In the genomic region with DNA sequence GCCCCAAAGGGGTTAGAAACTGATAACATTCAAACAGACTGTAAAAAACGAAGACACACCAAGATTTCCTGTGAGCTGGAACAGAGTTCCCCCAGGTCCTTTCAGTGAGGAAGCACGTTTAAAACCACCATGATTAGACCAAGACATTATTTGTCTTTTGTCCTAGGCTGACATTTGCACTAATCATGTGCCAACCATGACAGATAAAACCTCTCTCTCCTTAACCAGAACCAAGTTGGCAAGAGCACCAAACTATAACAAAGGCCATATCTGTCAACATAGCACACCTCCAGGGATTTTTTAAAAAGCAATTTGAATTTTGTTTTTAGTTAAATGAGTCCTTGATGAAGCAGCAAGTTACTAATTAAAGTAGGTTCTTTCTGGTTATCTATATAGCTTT, we compare ENCODE assay signal across 26 mouse cellular contexts. TPM values are rescaled to one million over a fixed set of nuclear protein-coding genes. Genes with fewer than 3 reads are reported as not detected.
DNase-seq lines count a peak whose midpoint lies in the region; ATAC-seq and TF ChIP-seq lines count a peak whose summit lies in the region.
"Had no signal": no experiment of that assay in that cellular context is flagged by ENCODE, and none has a peak within 500 bp of the region (broad histone marks: within the 10 kb centered on the region; RNA-seq: fewer than 3 reads in every experiment).

No protein-coding gene starts in this region.

- no peak for TF ChIP-seq POLR2A in liver, adult 2 months (IDR thresholded peaks at IDR 0.05; ENCODE audit: extremely low read depth, insufficient read depth, low read length)
- TF ChIP-seq POLR2A in lung, adult 2 months (IDR thresholded peaks at IDR 0.05; ENCODE audit: borderline replicate concordance, extremely low read depth, low read depth, low read length) = no peak

- peak; percentile 78 for DNase-seq in liver, adult 2 months (ENCODE audit: extremely low read depth, low read depth, low spot score)
- DNase-seq in liver, postnatal 0 days = no peak
- DNase-seq in lung, adult 2 months = no peak
- DNase-seq: adrenal gland, adult 2 months; adrenal gland, postnatal 10 days; adrenal gland, postnatal 25 days; B cell, adult 2 months; cerebellum, adult 11-12 months; cerebellum, adult 2 months; cerebellum, adult 9-10 months; cerebellum, postnatal 10 days; cerebellum, postnatal 25 days; forebrain, postnatal 0 days had no signal

- peaks cover 2% of the 10 kb centered on the region; the same call in 1 of the 2 replicates for H3K9me3 ChIP-seq in liver, postnatal 0 days (ENCODE audit: low read length)
- H3K9me3 ChIP-seq in lung, embryonic 16.5 days (ENCODE audit: control insufficient read depth, low read length) = peaks cover 7% of the 10 kb centered on the region
- H3K9me3 ChIP-seq: forebrain, embryonic 15.5 days had no signal

- no peaks in the 10 kb centered on the region for H3K27me3 ChIP-seq in liver, adult 2 months (ENCODE audit: control insufficient read depth, insufficient read depth, low read length)
- H3K27me3 ChIP-seq in liver, postnatal 0 days (ENCODE audit: insufficient read depth, low read length) = no peaks in the 10 kb centered on the region
- H3K27me3 ChIP-seq in lung, embryonic 16.5 days (ENCODE audit: control insufficient read depth, insufficient read depth, low read depth, low read length) = no peaks in the 10 kb centered on the region
- H3K27me3 ChIP-seq: CH12.LX; embryonic facial prominence, embryonic 12.5 days; forebrain, embryonic 13.5 days; forebrain, embryonic 15.5 days had no signal

- H3K27ac ChIP-seq in liver, adult 2 months (replicated peaks; ENCODE audit: insufficient read depth, low read depth, low read length) = peak overlapping the region; percentile 56
- H3K27ac ChIP-seq in liver, postnatal 0 days (ENCODE audit: low read depth) = no peak overlapping the region
- H3K27ac ChIP-seq in lung, embryonic 16.5 days (ENCODE audit: low read length) = peak overlapping the region; percentile 11; the same call in 1 of the 2 replicates
- H3K27ac ChIP-seq: embryonic facial prominence, embryonic 10.5 days; embryonic facial prominence, embryonic 12.5 days; forebrain, embryonic 13.5 days; forebrain, embryonic 15.5 days had no signal

- H3K79me2 ChIP-seq in liver, adult 2 months (ENCODE audit: control insufficient read depth, insufficient read depth, low read length) = no peaks in the 10 kb centered on the region

- TF ChIP-seq CTCF in liver, adult 2 months (IDR thresholded peaks at IDR 0.05; ENCODE audit: low read depth, low read length) = no peak
- TF ChIP-seq CTCF in liver, postnatal 0 days (IDR thresholded peaks at IDR 0.05; ENCODE audit: low read depth) = no peak
- no peak for TF ChIP-seq CTCF in lung, adult 2 months (IDR thresholded peaks at IDR 0.05; ENCODE audit: insufficient read depth, low read length)

- peaks cover 27% of the 10 kb centered on the region for H3K4me1 ChIP-seq in liver, adult 2 months (ENCODE audit: control insufficient read depth, insufficient read depth, low read length)
- H3K4me1 ChIP-seq in liver, postnatal 0 days (ENCODE audit: insufficient read depth) = 0 out of 2 replicates have a peak, but pooled peaks cover 2% of the 10 kb centered on the region
- peaks cover 14% of the 10 kb centered on the region for H3K4me1 ChIP-seq in lung, embryonic 16.5 days (replicated peaks; ENCODE audit: control insufficient read depth, insufficient read depth, low read length)
- H3K4me1 ChIP-seq in lung, adult 2 months (ENCODE audit: control insufficient read depth, insufficient read depth, low read length) = peaks cover 3% of the 10 kb centered on the region; the same call in 1 of the 2 replicates
- H3K4me1 ChIP-seq: embryonic facial prominence, embryonic 10.5 days; embryonic facial prominence, embryonic 12.5 days; forebrain, embryonic 13.5 days; forebrain, embryonic 15.5 days had no signal

- H3K4me3 ChIP-seq in liver, adult 2 months (ENCODE audit: insufficient read depth, low read depth, low read length) = no peak overlapping the region
- no peak overlapping the region for H3K4me3 ChIP-seq in liver, postnatal 0 days (ENCODE audit: low read depth, low read length)
- no peak overlapping the region for H3K4me3 ChIP-seq in lung, embryonic 16.5 days (ENCODE audit: low read length)
- no peak overlapping the region for H3K4me3 ChIP-seq in lung, adult 2 months (replicated peaks; ENCODE audit: extremely low read depth, low read depth, low read length)
- H3K4me3 ChIP-seq: embryonic facial prominence, embryonic 10.5 days; embryonic facial prominence, embryonic 12.5 days; forebrain, embryonic 13.5 days; forebrain, embryonic 15.5 days had no signal

- ATAC-seq in liver, postnatal 0 days = no peak
- ATAC-seq in lung, embryonic 16.5 days (ENCODE audit: low read depth) = no peak
- ATAC-seq in megakaryocyte, adult 5-6 weeks (ENCODE audit: poor library complexity, severe bottlenecking) = no peak
- ATAC-seq: activated CD4-positive, CD25-positive, alpha-beta regulatory T cell, adult 4 months; CD4-positive, CD25-positive, alpha-beta regulatory T cell, adult 4 months; forebrain, embryonic 13.5 days; forebrain, embryonic 15.5 days; forebrain, postnatal 0 days; Patski had no signal

- 36% methylated on average over 2 of the region's 2 CpGs for WGBS in liver, adult 2 months
- 44% methylated on average over 2 of the region's 2 CpGs for whole genome bisulfite sequencing in liver, postnatal 0 days (ENCODE audit: insufficient replicate concordance)
- 33% methylated on average over 2 of the region's 2 CpGs for WGBS in lung, embryonic 16.5 days
- WGBS in lung, adult 2 months = 42% methylated on average over 2 of the region's 2 CpGs

- H3K4me2 ChIP-seq in liver, postnatal 0 days (ENCODE audit: low read depth, low read length) = no peak overlapping the region
- H3K4me2 ChIP-seq in lung, embryonic 16.5 days (ENCODE audit: low read depth, low read length) = no peak overlapping the region
- H3K4me2 ChIP-seq: embryonic facial prominence, embryonic 12.5 days; forebrain, embryonic 13.5 days; forebrain, embryonic 15.5 days had no signal

- H3K36me3 ChIP-seq in liver, adult 2 months (ENCODE audit: control insufficient read depth, insufficient read depth, low read length) = no peaks in the 10 kb centered on the region
- H3K36me3 ChIP-seq in liver, postnatal 0 days (replicated peaks; ENCODE audit: insufficient read depth, low read length) = no peaks in the 10 kb centered on the region
- no peaks in the 10 kb centered on the region for H3K36me3 ChIP-seq in lung, embryonic 16.5 days (ENCODE audit: control insufficient read depth, insufficient read depth, low read length)
- H3K36me3 ChIP-seq: embryonic facial prominence, embryonic 10.5 days; embryonic facial prominence, embryonic 12.5 days; forebrain, embryonic 15.5 days; G1E had no signal

- TF ChIP-seq EP300 in liver, postnatal 0 days (IDR thresholded peaks at IDR 0.05; ENCODE audit: low read depth) = no peak

- H3K9ac ChIP-seq in liver, adult 2 months (ENCODE audit: low read depth, low read length) = no peak overlapping the region
- no peak overlapping the region for H3K9ac ChIP-seq in liver, postnatal 0 days (replicated peaks)
- no peak overlapping the region for H3K9ac ChIP-seq in lung, embryonic 16.5 days (ENCODE audit: low read length)
- H3K9ac ChIP-seq: embryonic facial prominence, embryonic 12.5 days; forebrain, embryonic 13.5 days; forebrain, embryonic 15.5 days; forebrain, postnatal 0 days had no signal

RNA-seq across cellular contexts. Expression of a gene that starts 12.8 kb away (rescaled TPM):
- total RNA-seq in liver, adult 2 months (2014; rRNA removed) = 0.18 and 0.20 TPM in 2 replicates
- polyA plus RNA-seq in liver, adult 2 months (2012; rRNA removed) = 0.07 TPM in 1 of 2 replicates, not detected in the other
- polyA plus RNA-seq in liver, postnatal 0 days (2015; fragmentation: Nextera tagmentation; extraction: Ambion mirVana) = 0.09 and 0.19 TPM in 2 replicates
- 0.30 and 0.48 TPM in 2 replicates for polyA plus RNA-seq in lung, embryonic 16.5 days (2015; fragmentation: Nextera tagmentation; extraction: Ambion mirVana)
- 0.09 and 0.32 TPM in 2 replicates for polyA plus RNA-seq in lung, adult 2 months (2012; rRNA removed)
- not detected in 2 replicates for total RNA-seq in megakaryocyte, adult 5-6 weeks (2015)
- not detected in 2 replicates for total RNA-seq in megakaryocyte, adult 5-6 weeks (2017)
- total RNA-seq: CH12.LX; forebrain, postnatal 0 days had no signal
- polyA plus RNA-seq: activated CD4-positive, CD25-positive, alpha-beta regulatory T cell, adult 4 months; adrenal gland, adult 2 months; CD4-positive, CD25-positive, alpha-beta regulatory T cell, adult 4 months; cortical plate, adult 2 months; embryonic facial prominence, embryonic 10.5 days; forebrain, embryonic 11.5 days; G1E; Patski had no signal

RNA-seq across cellular contexts. Expression of a gene that starts 40.7 kb away (rescaled TPM):
- total RNA-seq in liver, adult 2 months (2014; rRNA removed) = 261 and 274 TPM in 2 replicates
- 90.2 and 102 TPM in 2 replicates for polyA plus RNA-seq in liver, adult 2 months (2012; rRNA removed)
- 19.8 and 24.2 TPM in 2 replicates for polyA plus RNA-seq in liver, postnatal 0 days (2015; fragmentation: Nextera tagmentation; extraction: Ambion mirVana)
- 37.4 and 37.7 TPM in 2 replicates for polyA plus RNA-seq in lung, embryonic 16.5 days (2015; fragmentation: Nextera tagmentation; extraction: Ambion mirVana)
- polyA plus RNA-seq in lung, adult 2 months (2012; rRNA removed) = 59.0 and 70.8 TPM in 2 replicates
- 1.7 and 1.8 TPM in 2 replicates for total RNA-seq in megakaryocyte, adult 5-6 weeks (2015)
- total RNA-seq in megakaryocyte, adult 5-6 weeks (2017) = 4.4 and 9.3 TPM in 2 replicates
